Mouse (Mus musculus) heart, postnatal 36 days (tissue): ENCODE measurements around the gene Ubl4a. TPM values are rescaled to one million over a fixed set of nuclear protein-coding genes. Genes with fewer than 3 reads are reported as not detected.
"Not testable (repeated sequence)": the region's sequence is repeated elsewhere in the genome, so short reads cannot be mapped to it uniquely, and the experiment has no call there.

Source experiments
- DNase-seq, 2 experiments: peaks; one replicate each; pipeline ENCODE4 v3.0.0; 2021 to 2022
- intact Hi-C: fragments of 180-260 bp; cut with DNase I; formaldehyde crosslinking; loops from one replicate; pipeline ENCODE4 v1.15.1; 2025
- total RNA-seq, 2 experiments: library from RNA; stranded (reverse); gene quantifications; 2 replicates each; pipeline ENCODE4 v1.2.3; 2021

Gene Ubl4a
- 10 to 100 TPM; 67.7 to 70.3 TPM for total RNA-seq

- intact Hi-C loops: no loop called here
- DNase-seq: peak; percentile 81 to 82
Observed at GRCm38 (mm10) chrX:74372888-74373549, at the start of gene Ubl4a, which contains the start of gene Slc10a3. Ubl4a (minus strand) TSS chrX:74373218. Slc10a3 (minus strand) TSS chrX:74373349.

DNA sequence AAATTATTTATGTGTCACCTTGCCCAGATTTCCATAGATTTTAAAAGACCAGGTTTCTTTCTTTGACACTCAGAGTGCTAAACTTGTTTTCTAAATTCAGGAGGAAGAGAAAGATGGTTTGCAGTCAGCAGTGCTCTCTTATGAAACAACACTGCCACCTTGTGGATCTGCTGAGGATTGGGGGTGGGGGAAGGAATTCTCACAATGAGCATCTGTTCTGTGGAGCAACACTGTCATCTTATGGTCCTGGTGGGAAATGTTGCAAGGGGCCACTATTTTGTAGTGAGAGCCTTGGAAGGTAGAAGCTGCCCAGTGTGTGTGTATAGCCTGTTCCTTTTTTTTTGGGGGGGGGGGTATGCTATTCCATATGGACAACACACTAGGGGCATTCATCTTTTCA, 40.4 kb upstream of the Ubl4a start:
- intact Hi-C loops: loop anchor here (1.0 to 10.0 kb wide), 8 partner anchors 165 to 1399 kb away; partner anchors contain the start of genes Hcfc1 and Irak1
- DNase-seq: peak; percentile 57 to 67

- DNase-seq: no peak
- intact Hi-C loops: no loop called here
Observed at GRCm38 (mm10) chrX:74408340-74408739, 35.3 kb upstream of the Ubl4a start.

GRCm38 (mm10) chrX:74400136-74400535, 27.1 kb upstream of the Ubl4a start:
- intact Hi-C loops: no loop called here
- DNase-seq: no peak

- intact Hi-C loops: no loop called here
Observed at GRCm38 (mm10) chrX:74392535-74393443, 19.8 kb upstream of the Ubl4a start, which contains the start of the genes Fam3a and Ikbkg. Fam3a (minus strand) TSS chrX:74393272. Ikbkg (plus strand) TSS chrX:74393290.

DNA sequence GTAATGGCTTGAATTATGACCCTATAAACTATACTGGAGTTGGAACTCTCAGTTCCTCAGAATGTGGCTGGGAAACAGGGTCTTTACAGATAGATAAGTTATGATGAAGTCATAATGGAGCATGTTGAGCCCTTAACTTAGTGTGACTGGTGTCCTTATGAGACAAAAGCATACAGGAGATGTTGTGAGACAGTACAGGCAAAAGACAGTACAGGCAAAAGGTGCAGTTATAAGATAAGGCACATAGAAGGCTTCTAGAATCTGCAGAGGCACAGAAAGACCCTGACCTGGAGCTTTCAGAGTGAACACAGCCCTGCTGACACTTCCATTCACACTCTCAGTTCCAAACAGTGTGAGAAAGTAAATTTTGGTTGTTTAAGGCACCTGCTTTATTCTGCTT, 15.1 kb upstream of the Ubl4a start:
- DNase-seq: no peak
- intact Hi-C loops: no loop called here

More at GRCm38 (mm10) chrX:74392535-74393443, 19.8 kb upstream of the Ubl4a start, which contains the start of the genes Fam3a and Ikbkg:
- peak; percentile 71 to 74 for DNase-seq

DNA sequence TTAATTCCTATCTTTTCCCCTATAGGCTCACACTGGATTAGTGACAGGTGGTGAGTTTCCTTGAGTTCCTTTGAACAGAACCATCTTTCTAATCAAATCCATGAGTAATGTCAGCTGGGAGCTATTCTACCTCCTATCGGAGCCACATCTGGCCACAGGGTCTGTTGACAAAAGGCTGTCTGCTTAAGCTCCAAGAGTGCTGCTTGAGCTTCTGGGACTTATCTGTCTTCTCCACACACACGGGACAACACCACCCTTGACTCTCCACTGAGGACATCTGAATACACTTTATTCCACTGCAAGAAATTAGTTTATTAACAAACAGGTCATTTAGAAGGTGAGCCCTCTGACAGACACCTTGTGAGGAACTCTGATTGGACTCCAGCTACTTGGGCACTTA, 11.4 kb upstream of the Ubl4a start:
- DNase-seq: no peak
- intact Hi-C loops: no loop called here

- intact Hi-C loops: loop anchor here (5.0 kb wide), 1 partner anchor 56 kb away; the partner anchor contains the start of gene Fam50a
- DNase-seq: peak; percentile 75 to 76
Observed at GRCm38 (mm10) chrX:74368209-74368909, 4.7 kb downstream of the Ubl4a start.

GRCm38 (mm10) chrX:74367512-74367911, 5.5 kb downstream of the Ubl4a start:
- intact Hi-C loops: loop anchor here (5.0 kb wide), 1 partner anchor 55 kb away; the partner anchor contains the start of gene Fam50a
- DNase-seq: no peak

- DNase-seq: no peak
- intact Hi-C loops: no loop called here
Observed at GRCm38 (mm10) chrX:74359171-74359570, 13.8 kb downstream of the Ubl4a start.

- intact Hi-C loops, DNase-seq: not testable (repeated sequence)
Observed at GRCm38 (mm10) chrX:74357069-74357468, 15.9 kb downstream of the Ubl4a start.

DNA sequence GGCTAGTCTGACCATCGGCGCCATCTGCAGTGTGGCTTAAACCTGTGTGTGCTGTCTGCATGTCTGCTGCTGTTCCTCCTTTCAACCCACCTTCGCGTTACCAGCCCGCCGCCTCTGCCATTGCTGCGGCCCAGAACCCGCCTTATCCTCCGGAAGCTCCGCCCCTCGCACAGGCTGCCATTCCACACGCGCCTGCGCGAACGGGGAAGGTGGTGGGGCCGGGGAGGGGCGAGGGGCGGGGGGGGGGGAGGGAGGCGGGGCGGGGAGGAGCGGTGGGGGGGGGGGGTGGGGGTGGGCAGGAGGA, 19.6 kb downstream of the Ubl4a start, which contains the start of gene Lage3:
Gene Lage3 (minus strand): TSS at position 152 of the 304 bp plus-strand sequence.
- peak; percentile 75 to 78 for DNase-seq
- intact Hi-C loops: loop anchor here (5.0 kb wide), 1 partner anchor 106 kb away; the partner anchor contains the start of gene Flna

GRCm38 (mm10) chrX:74352645-74353466, 20.2 kb downstream of the Ubl4a start:
- intact Hi-C loops: loop anchor here (5.0 kb wide), 1 partner anchor 106 kb away; the partner anchor contains the start of gene Flna
- no peak for DNase-seq

DNA sequence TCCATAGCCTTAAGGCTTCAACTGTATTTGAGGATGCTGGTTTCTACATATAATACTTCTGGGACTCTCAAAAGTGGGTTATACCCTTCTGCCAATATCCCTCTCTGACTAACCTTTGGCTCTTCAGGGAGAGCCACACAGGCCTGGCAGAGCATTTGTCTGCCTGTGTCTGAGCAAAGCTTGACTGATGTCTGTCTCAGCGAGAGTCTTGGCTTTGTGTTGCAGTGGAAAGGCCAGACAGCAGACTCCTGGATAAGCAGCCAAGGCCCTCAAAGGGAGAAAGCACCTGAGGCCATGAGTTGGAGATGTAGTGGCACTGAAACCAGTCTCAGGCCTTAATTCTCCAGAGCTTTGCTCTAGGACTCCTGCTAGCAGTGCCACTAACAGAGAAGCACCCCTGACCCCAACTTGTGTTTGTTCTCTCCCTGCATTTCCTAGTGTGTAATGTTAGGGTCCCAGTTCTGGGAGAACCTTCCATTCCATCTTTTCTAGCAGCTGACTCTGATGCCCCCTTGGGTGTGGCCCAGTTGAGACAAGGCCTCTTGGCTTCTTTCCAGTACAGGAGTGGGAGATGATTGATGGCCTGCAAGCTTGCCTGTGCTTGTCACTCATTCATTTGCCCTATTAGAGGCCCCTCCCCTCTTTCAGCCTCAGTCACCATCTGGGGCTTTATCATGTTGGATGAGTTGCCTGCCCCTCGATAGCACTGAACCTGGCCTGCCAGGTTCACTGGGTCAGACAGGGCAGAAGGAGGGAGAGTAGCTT, 42.7 kb downstream of the Ubl4a start:
- intact Hi-C loops: no loop called here
- DNase-seq: no peak

GRCm38 (mm10) chrX:74329215-74329671, 43.8 kb downstream of the Ubl4a start:
- intact Hi-C loops: no loop called here
- no peak for DNase-seq

GRCm38 (mm10) chrX:74328725-74329161, 44.3 kb downstream of the Ubl4a start, which contains the start of gene Plxna3:
Plxna3 (plus strand) TSS chrX:74329066.
- intact Hi-C loops: no loop called here
- peak; percentile 65 to 79 for DNase-seq
